Mouse (Mus musculus) left cerebral cortex, adult 2 months (tissue): ENCODE measurements around the gene Trim63. TPM values are rescaled to one million over a fixed set of nuclear protein-coding genes. Genes with fewer than 3 reads are reported as not detected.
"Not testable (repeated sequence)": the region's sequence is repeated elsewhere in the genome, so short reads cannot be mapped to it uniquely, and the experiment has no call there.

Experiments
- DNase-seq, 2 experiments: peaks; one replicate each; pipeline ENCODE4 v3.0.0; 2021 to 2022; ENCODE audit warnings: low spot score in 2 of 2, mixed read lengths in 1 of 2; ENCODE audit errors: extremely low spot score in 1 of 2
- H3K27ac ChIP-seq: fragments of 200-600 bp; 2 replicates; pipeline ENCODE4 v1.8.1; 2022
- H3K4me3 ChIP-seq: fragments of 200-600 bp; 2 replicates; pipeline ENCODE4 v1.8.1; 2022
- CTCF ChIP-seq: fragments of 200-600 bp; IDR thresholded peaks from 2 replicates; pipeline ENCODE4 v1.8.1; 2022; ENCODE audit warnings: antibody characterized with exemption, mild to moderate bottlenecking, moderate library complexity
- intact Hi-C: fragments of 180-260 bp; cut with DNase I; formaldehyde crosslinking; loops from one replicate; pipeline ENCODE4 v1.15.1; 2025
- long read RNA-seq, 2 experiments: library from polyadenylated mRNA; stranded (forward); transcript quantifications; one replicate each; pipeline ENCODE4 v2.0.0; 2021; ENCODE audit warnings: borderline mapping rate in 2 of 2
- total RNA-seq, 2 experiments: library from RNA; stranded (reverse); gene quantifications; 2 replicates each; pipeline ENCODE4 v1.2.3; 2021

Trim63 gene
- total RNA-seq: under 1 TPM; 0.21 to 0.25 TPM
- long read RNA-seq, experiment 1: 0 reads
- long read RNA-seq, experiment 2: 0 reads

DNA sequence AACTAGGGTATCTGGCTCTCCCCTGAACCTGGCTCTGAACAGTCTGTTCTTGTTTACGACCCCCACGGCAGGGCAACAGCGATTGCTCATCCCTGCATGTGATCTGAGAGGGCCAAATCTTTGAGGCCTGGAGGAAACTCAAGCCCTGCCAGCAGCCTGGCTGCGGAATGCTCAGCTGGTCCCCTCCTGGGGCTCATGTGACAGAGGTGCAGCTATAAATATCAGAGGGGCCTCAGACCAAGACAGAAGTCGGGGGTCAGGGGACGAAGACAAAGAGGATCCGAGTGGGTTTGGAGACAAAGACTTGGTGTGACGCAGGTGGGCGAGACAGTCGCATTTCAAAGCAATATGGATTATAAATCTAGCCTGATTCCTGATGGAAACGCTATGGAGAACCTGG, at the start of gene Trim63:
TSS of gene Trim63 (plus strand) at position 245 of the 400 bp plus-strand sequence.
- H3K27ac ChIP-seq: no peak within 1 kb of the TSS
- no peak for DNase-seq
- no peak for TF ChIP-seq CTCF
- H3K4me3 ChIP-seq: no peak within 1 kb of the TSS
- intact Hi-C loops: no loop called here

DNA sequence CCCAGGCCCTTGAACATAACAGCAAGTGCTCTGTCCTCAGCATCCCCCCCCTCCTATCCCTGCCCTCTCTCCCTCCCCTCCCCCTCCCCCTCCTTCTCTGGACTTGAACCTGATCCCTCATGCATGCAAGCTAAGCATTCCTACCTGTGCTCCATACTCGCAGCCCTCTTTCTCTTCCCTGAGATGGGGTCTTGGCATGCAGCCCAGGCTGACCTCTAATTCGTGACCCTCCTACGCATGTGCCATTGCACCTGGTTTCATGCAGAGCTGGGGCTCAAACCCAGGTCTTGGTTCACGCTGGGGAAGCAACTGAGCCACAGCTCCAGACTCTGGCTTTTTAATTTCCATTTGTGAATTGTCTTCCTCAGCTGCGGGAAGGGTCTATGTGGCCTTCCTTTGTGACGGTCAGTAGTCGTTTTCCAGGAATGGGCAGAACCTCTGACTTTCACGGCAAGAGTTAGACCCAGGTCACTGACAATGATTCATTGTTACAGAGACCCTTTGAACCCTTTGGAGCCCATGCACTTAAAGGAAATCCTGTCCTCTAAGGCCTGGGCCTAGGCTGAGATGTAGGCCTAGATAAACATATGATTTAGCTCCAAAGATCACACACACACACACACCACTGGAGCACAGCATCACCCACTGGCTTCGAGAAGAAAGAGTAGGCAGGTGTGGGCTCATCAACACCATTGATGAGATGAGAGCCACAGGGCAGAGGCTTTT, 48.9 kb upstream of the Trim63 start:
- intact Hi-C loops: no loop called here
- H3K4me3 ChIP-seq: no peak overlapping the region
- TF ChIP-seq CTCF: no peak; the same call in 1 of the 2 replicates

DNA sequence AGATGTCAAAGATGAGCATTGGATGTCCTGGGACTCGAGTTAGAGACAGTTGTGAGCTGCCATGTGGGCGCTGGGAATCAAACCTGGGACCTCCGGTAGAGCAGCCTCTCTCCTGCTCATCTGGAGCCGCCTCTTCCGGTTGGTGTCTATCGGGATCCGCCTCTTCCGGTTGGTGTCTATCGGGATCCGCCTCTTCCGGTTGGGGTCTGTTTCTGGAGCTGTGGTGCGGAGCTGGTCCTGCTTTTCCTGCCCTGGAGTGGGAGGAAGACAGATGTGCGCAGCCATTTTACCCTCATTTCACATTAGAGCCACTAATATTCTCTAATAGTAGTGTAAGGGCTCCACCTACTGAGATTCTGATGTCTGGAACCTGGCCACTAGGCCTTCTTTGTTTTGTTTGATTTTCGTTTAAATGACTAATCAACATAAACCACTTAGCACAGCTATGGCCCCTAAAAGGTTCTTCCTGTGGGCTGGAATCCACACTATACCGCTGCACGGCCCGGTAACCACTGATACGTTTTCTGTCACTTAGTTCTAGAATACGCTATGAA, 46.7 kb upstream of the Trim63 start:
- intact Hi-C loops: no loop called here
- Histone ChIP-seq H3K27ac (no peak overlapping the region), H3K4me3 (no peak overlapping the region)
- DNase-seq: no peak
- TF ChIP-seq CTCF: peak; percentile 18

More for the DNA sequence above, 48.9 kb upstream of the Trim63 start:
- no peak overlapping the region for H3K27ac ChIP-seq
- DNase-seq: no peak

DNA sequence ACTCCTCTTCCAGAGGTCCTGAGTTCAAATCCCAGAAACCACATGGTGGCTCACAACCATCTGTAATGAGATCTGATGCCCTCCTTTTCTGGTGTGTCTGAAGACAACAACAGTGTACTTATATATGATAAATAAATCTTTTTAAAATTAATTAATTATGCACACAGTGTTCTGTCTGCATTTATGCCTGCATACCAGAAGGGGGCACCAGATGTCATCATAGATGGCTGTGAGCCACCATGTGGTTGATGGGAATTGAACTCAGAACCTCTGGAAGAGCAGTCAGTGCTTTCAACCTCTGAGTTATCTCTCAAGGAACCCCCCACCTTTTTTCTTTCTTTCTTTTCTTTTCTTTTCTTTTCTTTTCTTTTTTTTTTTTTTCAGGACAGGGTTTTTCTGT, 45.3 kb upstream of the Trim63 start:
- intact Hi-C loops, H3K27ac ChIP-seq, DNase-seq, H3K4me3 ChIP-seq: not testable (repeated sequence)
- TF ChIP-seq CTCF: peak; percentile 54

GRCm38 (mm10) chr4:134271979-134272378, 42.9 kb upstream of the Trim63 start:
- Histone ChIP-seq H3K4me3 (no peak overlapping the region), H3K27ac (no peak overlapping the region)
- DNase-seq: no peak
- no peak for TF ChIP-seq CTCF
- intact Hi-C loops: no loop called here

DNA sequence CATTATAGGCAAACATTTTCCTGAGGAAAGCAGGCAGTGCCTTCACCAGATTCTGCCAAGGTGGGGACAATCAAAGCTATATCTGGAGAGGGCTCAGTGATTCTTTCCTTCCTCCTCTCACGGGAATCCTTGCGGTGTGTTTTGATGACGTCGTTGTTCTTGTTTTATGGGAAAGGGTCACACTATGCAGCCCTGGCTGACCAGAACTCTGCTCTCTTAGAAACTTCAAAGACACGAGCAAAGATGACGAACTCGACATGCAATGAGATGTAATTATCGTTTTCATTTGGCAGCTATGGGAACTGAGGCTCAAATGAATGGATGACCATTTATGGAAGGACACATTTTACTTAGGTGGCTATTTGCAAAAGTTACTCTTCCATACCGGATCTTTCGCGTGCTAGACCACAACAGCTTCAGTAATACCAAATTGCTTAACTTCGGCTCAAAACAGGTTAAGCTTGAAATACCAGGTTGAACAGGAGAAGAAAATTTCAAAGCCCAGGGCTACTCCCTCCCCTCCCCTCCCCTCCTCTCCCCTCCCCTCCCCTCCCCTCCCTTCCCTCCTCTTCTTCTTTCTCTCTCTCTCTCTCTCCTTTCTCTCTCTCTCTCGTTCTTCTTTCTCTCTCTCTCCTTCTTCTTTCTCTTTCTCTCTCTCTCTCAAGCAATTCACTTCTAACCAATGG, 42.0 kb upstream of the Trim63 start:
- Histone ChIP-seq H3K4me3 (no peak overlapping the region), H3K27ac (no peak overlapping the region)
- no peak for TF ChIP-seq CTCF
- intact Hi-C loops: no loop called here
- no peak for DNase-seq

DNA sequence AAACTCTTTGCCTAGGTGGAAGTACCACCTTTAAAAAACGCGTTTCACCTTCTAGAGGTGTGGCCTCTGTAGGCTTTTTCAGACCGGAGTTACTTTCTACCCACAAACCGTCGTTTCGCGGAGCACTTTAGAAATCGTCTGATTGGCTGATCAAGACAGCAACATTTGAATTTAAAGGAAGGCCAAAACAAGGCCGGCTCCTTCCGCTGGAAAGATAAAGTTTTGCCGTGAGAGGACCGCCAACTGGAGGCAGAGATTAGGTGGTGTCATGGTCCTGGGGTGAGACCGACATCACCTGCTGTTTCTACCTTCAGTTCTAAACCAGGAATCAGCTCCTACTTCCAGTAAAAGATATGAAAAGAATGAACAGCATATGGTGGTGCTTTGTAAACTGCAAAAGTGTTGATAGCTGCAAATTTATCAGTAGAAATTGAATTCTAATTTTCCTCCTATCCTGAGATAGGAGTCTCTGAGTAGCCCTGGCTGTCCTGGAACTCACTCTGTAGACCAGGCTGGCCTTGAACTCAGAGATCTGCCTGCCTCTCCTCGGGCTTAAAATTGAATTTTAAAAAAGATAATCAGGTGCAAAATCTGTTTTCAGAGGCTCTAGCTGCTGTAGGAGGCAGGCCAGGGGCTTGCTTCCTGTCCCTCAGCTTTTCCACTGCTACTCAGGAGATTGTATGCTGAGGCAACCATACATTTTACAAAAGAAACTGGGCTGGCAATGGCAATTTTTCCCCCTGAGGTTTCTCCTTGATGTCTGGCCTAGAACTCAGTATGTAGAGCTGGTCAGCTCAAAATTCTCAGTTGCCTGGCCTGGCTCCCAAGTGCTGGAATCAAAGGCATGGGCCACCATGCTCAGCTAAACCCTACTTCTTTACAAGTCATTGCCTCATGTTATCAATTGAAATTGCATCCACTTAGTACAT, 41.2 kb upstream of the Trim63 start:
- H3K27ac ChIP-seq: no peak overlapping the region
- no peak for DNase-seq
- TF ChIP-seq CTCF: no peak
- intact Hi-C loops: no loop called here
- no peak overlapping the region for H3K4me3 ChIP-seq

- Histone ChIP-seq H3K4me3 (no peak overlapping the region), H3K27ac (no peak overlapping the region)
- no peak for DNase-seq
- no peak for TF ChIP-seq CTCF
- intact Hi-C loops: loop anchor here (5.0 kb wide), 2 partner anchors 72 to 187 kb away; no protein-coding TSS in a partner anchor
These were observed 30.0 kb upstream of the Trim63 start for GRCm38 (mm10) chr4:134284942-134285341.

DNA sequence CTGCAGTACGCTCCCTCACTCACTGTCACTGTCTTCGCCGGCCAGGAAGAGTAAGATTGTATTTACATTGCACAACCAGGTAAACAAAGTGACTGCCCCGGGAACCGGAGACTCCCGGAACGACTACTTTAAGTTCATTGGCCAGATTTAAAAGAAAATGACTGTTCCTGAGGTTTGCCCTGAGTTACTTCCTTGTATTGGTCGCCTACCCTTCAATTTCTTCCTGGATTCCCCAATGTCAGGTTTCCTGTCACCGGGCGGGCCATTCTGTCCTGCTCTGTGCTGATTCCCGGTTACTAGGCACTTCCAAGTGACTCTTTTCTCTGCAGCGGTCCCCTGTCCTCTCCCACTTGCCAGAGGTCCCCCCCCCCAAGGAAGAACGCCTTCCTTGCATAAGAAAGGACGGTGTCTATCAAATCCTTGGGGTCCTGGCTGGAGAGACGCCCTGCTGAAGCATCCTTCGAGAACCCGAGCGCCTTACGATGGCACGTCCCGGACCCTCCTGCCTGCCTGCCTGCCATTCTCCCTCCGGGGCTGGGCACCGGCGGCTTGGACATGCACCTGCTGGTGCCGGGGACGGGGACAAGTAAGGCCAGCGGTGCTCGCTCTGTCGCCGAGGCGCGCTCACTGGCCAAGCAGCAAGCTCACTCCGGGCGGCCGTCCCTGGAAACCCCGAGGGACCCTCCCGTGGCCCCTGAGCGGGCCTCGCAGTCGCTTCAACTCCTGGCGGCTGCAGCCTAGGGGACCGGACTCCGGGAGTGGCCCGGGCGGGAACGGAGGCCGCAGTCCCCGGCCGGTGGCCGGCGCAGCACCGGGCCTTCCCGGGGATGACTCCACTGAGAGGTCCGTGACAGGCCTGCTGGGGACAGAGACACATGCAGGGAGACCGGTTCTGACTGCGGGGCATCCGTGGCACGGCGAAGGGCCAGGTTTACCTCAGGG, 28.4 kb upstream of the Trim63 start:
- Histone ChIP-seq H3K4me3 (peak overlapping the region; percentile 86), H3K27ac (peak overlapping the region; percentile 87)
- DNase-seq: no peak
- intact Hi-C loops: loop anchor here (2.0 to 5.0 kb wide), 4 partner anchors 42 to 186 kb away; partner anchors contain the start of genes Cep85 and Zfp593
- no peak for TF ChIP-seq CTCF

DNA sequence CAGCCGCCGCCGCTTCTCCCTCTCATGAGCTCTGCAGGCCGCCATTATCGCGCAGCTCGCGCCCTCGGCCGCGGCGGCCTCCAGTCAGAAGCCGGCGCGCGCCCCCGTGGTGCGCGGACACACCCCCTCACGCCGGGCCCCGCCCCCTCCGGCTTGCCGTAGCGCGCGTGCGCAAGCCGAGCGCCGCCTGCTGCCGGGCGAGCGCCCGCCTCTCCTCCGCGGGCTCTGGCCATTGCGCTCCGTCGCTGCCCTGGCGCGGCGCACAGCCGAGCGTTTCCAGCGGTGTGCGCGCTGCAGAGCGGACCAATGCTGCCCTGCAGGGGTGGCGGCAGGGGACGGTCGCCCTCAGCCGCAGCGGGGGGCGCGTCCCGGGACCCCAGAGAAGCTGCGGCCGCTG, 27.8 kb upstream of the Trim63 start:
- Histone ChIP-seq H3K27ac (peak overlapping the region; percentile 96), H3K4me3 (peak overlapping the region; percentile 86)
- DNase-seq: peak; percentile 98 to 99
- intact Hi-C loops: loop anchor here (2.0 to 5.0 kb wide), 4 partner anchors 42 to 185 kb away; partner anchors contain the start of genes Cep85 and Zfp593
- TF ChIP-seq CTCF: peak; percentile 38
